Mouse (Mus musculus): ENCODE measurements around the gene Pard3. TPM values are rescaled to one million over a fixed set of nuclear protein-coding genes. Genes with fewer than 3 reads are reported as not detected.

Pard3 gene
- total and polyA plus RNA-seq, 3 experiments: 0.51 to 1.3 (median 0.94) TPM

GRCm38 (mm10) chr8:127395488-127395887 lies 331.8 kb downstream of the Pard3 start:
- in situ Hi-C loops (cut with MboI; ENCODE audit: low pct_ligation_motif_present, low pct_unique_long_range_greater_than_20kb, low sequenced_read_pairs): no loop called here
- no peaks in the 10 kb centered on the region for H3K9me3 ChIP-seq (replicated peaks; ENCODE audit: low read length)
- H3K4me2 ChIP-seq (ENCODE audit: insufficient read depth, low read depth, poor library complexity, severe bottlenecking): no peak overlapping the region
- H3K36me3 ChIP-seq (replicated peaks in 1 of 2; ENCODE audit: control insufficient read depth in 1 of 2, insufficient read depth in 1 of 2, low read length in 1 of 2): no peaks in the 10 kb centered on the region
- H3K4me1 ChIP-seq (ENCODE audit: control insufficient read depth in 1 of 2, insufficient read depth in 2 of 2): no peaks in the 10 kb centered on the region
- dilution Hi-C loops (cut with MboI; ENCODE audit: extremely low pct_ligation_motif_present, extremely low pct_unique_long_range_greater_than_20kb, low sequenced_read_pairs): no loop called here
- no peak overlapping the region for H3K27ac ChIP-seq (ENCODE audit: insufficient read depth, low read depth)
- H3K9ac ChIP-seq (ENCODE audit: insufficient read depth, low read depth): no peak overlapping the region
- no peaks in the 10 kb centered on the region for H3K27me3 ChIP-seq (replicated peaks)
- TF ChIP-seq UBTF (IDR thresholded peaks at IDR 0.05; ENCODE audit: low read depth, low read length) (no peak), ZKSCAN1 (IDR thresholded peaks at IDR 0.05; ENCODE audit: borderline replicate concordance, low read depth, low read length) (no peak), CHD1 (IDR thresholded peaks at IDR 0.05; ENCODE audit: low read depth, low read length) (no peak), SMC3 (IDR thresholded peaks at IDR 0.05; ENCODE audit: low read depth, low read length) (no peak), BHLHE40 (IDR thresholded peaks at IDR 0.05; ENCODE audit: low read depth, low read length) (no peak), JUN (IDR thresholded peaks at IDR 0.05; ENCODE audit: insufficient read depth, low read depth, low read length) (no peak)
- no peak for DNase-seq (ENCODE audit: extremely low read depth)
- H3K4me3 ChIP-seq (replicated peaks in 1 of 3; ENCODE audit: low read depth in 2 of 3, low read length in 2 of 3, poor library complexity in 1 of 3): no peak overlapping the region
- H3K79me2 ChIP-seq (replicated peaks; ENCODE audit: control insufficient read depth, extremely low read depth, insufficient read depth, poor library complexity, severe bottlenecking): no peaks in the 10 kb centered on the region

- Histone ChIP-seq H3K79me2 (replicated peaks; ENCODE audit: control insufficient read depth, extremely low read depth, insufficient read depth, poor library complexity, severe bottlenecking) (no peaks in the 10 kb centered on the region), H3K4me2 (ENCODE audit: insufficient read depth, low read depth, poor library complexity, severe bottlenecking) (no peak overlapping the region), H3K4me1 (ENCODE audit: control insufficient read depth in 1 of 2, insufficient read depth in 2 of 2) (no peaks in the 10 kb centered on the region), H3K9ac (ENCODE audit: insufficient read depth, low read depth) (no peak overlapping the region), H3K9me3 (replicated peaks; ENCODE audit: low read length) (no peaks in the 10 kb centered on the region), H3K36me3 (replicated peaks in 1 of 2; ENCODE audit: control insufficient read depth in 1 of 2, insufficient read depth in 1 of 2, low read length in 1 of 2) (no peaks in the 10 kb centered on the region), H3K27ac (ENCODE audit: insufficient read depth, low read depth) (no peak overlapping the region), H3K4me3 (replicated peaks in 1 of 3; ENCODE audit: low read depth in 2 of 3, low read length in 2 of 3, poor library complexity in 1 of 3) (no peak overlapping the region), H3K27me3 (replicated peaks) (no peaks in the 10 kb centered on the region)
- DNase-seq (ENCODE audit: extremely low read depth): no peak
- TF ChIP-seq KAT2A (IDR thresholded peaks at IDR 0.05; ENCODE audit: insufficient replicate concordance, low read length) (no peak), RAD21 (IDR thresholded peaks at IDR 0.05; ENCODE audit: low read depth, low read length) (no peak), ELF1 (IDR thresholded peaks at IDR 0.05; ENCODE audit: low read depth, low read length) (no peak), MAZ (IDR thresholded peaks at IDR 0.05; ENCODE audit: low read depth, low read length) (no peak), GABPA (IDR thresholded peaks at IDR 0.05; ENCODE audit: insufficient replicate concordance, low read depth, low read length) (no peak), USF1 (IDR thresholded peaks at IDR 0.05; ENCODE audit: low read depth, low read length) (no peak), ETS1 (conservative IDR thresholded peaks at IDR 0.05; ENCODE audit: low read depth, low read length) (no peak), MAFK (IDR thresholded peaks at IDR 0.05; ENCODE audit: insufficient replicate concordance, low read length) (no peak), EP300 (IDR thresholded peaks at IDR 0.05; ENCODE audit: low read length) (no peak)
- dilution Hi-C loops (cut with MboI; ENCODE audit: extremely low pct_ligation_motif_present, extremely low pct_unique_long_range_greater_than_20kb, low sequenced_read_pairs) (no loop called here), in situ Hi-C loops (cut with MboI; ENCODE audit: low pct_ligation_motif_present, low pct_unique_long_range_greater_than_20kb, low sequenced_read_pairs) (loop anchor here (25.0 kb wide), 1 partner anchor 219 kb away; no protein-coding TSS in a partner anchor)
These were observed 342.1 kb downstream of the Pard3 start for GRCm38 (mm10) chr8:127405815-127406214.
